Mouse (Mus musculus): ENCODE results near the gene Efna3. TPM values are rescaled to one million over a fixed set of nuclear protein-coding genes. Genes with fewer than 3 reads are reported as not detected.

Efna3 gene
- polyA plus RNA-seq, 1 experiment from 2014 or later: 9.0 TPM

- no peak overlapping the region for H3K9ac ChIP-seq
- no peak overlapping the region for H3K27ac ChIP-seq
- H3K27me3 ChIP-seq (replicated peaks): no peaks in the 10 kb centered on the region
- ATAC-seq: no peak
- H3K9me3 ChIP-seq: no peaks in the 10 kb centered on the region
- 0 out of 2 replicates have a peak, but pooled peaks cover 13% of the 10 kb centered on the region for H3K4me1 ChIP-seq (replicated peaks)
- H3K4me3 ChIP-seq (replicated peaks): no peak overlapping the region
- WGBS: 38% methylated on average over 10 of the region's 10 CpGs
- H3K36me3 ChIP-seq: no peaks in the 10 kb centered on the region
- H3K4me2 ChIP-seq (replicated peaks): no peak overlapping the region
Observed at GRCm38 (mm10) chr3:89291874-89292273, 30.9 kb downstream of the Efna3 start.

- Histone ChIP-seq H3K27ac (no peak overlapping the region), H3K9ac (no peak overlapping the region), H3K9me3 (no peaks in the 10 kb centered on the region), H3K36me3 (no peaks in the 10 kb centered on the region), H3K4me3 (replicated peaks) (no peak overlapping the region), H3K4me1 (replicated peaks) (0 out of 2 replicates have a peak, but pooled peaks cover 10% of the 10 kb centered on the region), H3K4me2 (replicated peaks) (no peak overlapping the region), H3K27me3 (replicated peaks) (no peaks in the 10 kb centered on the region)
- ATAC-seq: no peak
- 29% methylated on average over 7 of the region's 7 CpGs for WGBS
Observed at GRCm38 (mm10) chr3:89288503-89288928, 34.2 kb downstream of the Efna3 start.

GRCm38 (mm10) chr3:89287286-89287685, 35.5 kb downstream of the Efna3 start:
- no peak overlapping the region for H3K27ac ChIP-seq
- H3K27me3 ChIP-seq (replicated peaks): no peaks in the 10 kb centered on the region
- 0 out of 2 replicates have a peak, but pooled peaks cover 9% of the 10 kb centered on the region for H3K4me1 ChIP-seq (replicated peaks)
- no peaks in the 10 kb centered on the region for H3K36me3 ChIP-seq
- ATAC-seq: no peak
- no peaks in the 10 kb centered on the region for H3K9me3 ChIP-seq
- H3K4me3 ChIP-seq (replicated peaks): no peak overlapping the region
- no peak overlapping the region for H3K4me2 ChIP-seq (replicated peaks)
- WGBS: 69% methylated on average over 5 of the region's 5 CpGs
- 0 out of 2 replicates have a peak overlapping the region, but pooled peaks have one; percentile 20 for H3K9ac ChIP-seq

- Histone ChIP-seq H3K9me3 (no peaks in the 10 kb centered on the region), H3K4me2 (replicated peaks) (no peak overlapping the region), H3K27me3 (replicated peaks) (no peaks in the 10 kb centered on the region), H3K4me3 (replicated peaks) (no peak overlapping the region), H3K4me1 (replicated peaks) (peaks cover 21% of the 10 kb centered on the region), H3K9ac (no peak overlapping the region), H3K36me3 (no peaks in the 10 kb centered on the region), H3K27ac (no peak overlapping the region)
- no peak for ATAC-seq
- 53% methylated on average over 2 of the region's 2 CpGs for WGBS
Observed at GRCm38 (mm10) chr3:89285526-89285925, 37.2 kb downstream of the Efna3 start.

GRCm38 (mm10) chr3:89284261-89284660, 38.5 kb downstream of the Efna3 start:
- Histone ChIP-seq H3K4me3 (replicated peaks) (no peak overlapping the region), H3K4me2 (replicated peaks) (no peak overlapping the region), H3K4me1 (replicated peaks) (peaks cover 28% of the 10 kb centered on the region), H3K27ac (no peak overlapping the region), H3K9ac (no peak overlapping the region), H3K9me3 (no peaks in the 10 kb centered on the region), H3K36me3 (no peaks in the 10 kb centered on the region), H3K27me3 (replicated peaks) (no peaks in the 10 kb centered on the region)
- ATAC-seq: no peak
- WGBS: 91% methylated on average over 3 of the region's 3 CpGs

- Histone ChIP-seq H3K9me3 (no peaks in the 10 kb centered on the region), H3K4me3 (replicated peaks) (no peak overlapping the region), H3K4me1 (replicated peaks) (peaks cover 40% of the 10 kb centered on the region), H3K27me3 (replicated peaks) (no peaks in the 10 kb centered on the region), H3K27ac (peak overlapping the region; percentile 93; the same call in 1 of the 2 replicates), H3K4me2 (replicated peaks) (no peak overlapping the region), H3K9ac (0 out of 2 replicates have a peak overlapping the region, but pooled peaks have one; percentile 72), H3K36me3 (no peaks in the 10 kb centered on the region)
- 27% methylated on average over 4 of the region's 4 CpGs for WGBS
- no peak for ATAC-seq
Observed at GRCm38 (mm10) chr3:89282291-89282643, 40.5 kb downstream of the Efna3 start.

GRCm38 (mm10) chr3:89281579-89282290, 41.0 kb downstream of the Efna3 start:
- Histone ChIP-seq H3K4me1 (replicated peaks) (peaks cover 43% of the 10 kb centered on the region), H3K9me3 (no peaks in the 10 kb centered on the region), H3K9ac (0 out of 2 replicates have a peak overlapping the region, but pooled peaks have one; percentile 72), H3K27ac (peak overlapping the region; percentile 93), H3K4me2 (replicated peaks) (peak overlapping the region; percentile 96), H3K36me3 (no peaks in the 10 kb centered on the region), H3K4me3 (replicated peaks) (peak overlapping the region; percentile 55), H3K27me3 (replicated peaks) (no peaks in the 10 kb centered on the region)
- no peak for ATAC-seq
- WGBS: 12% methylated on average over 20 of the region's 20 CpGs

- no peaks in the 10 kb centered on the region for H3K9me3 ChIP-seq
- peaks cover 43% of the 10 kb centered on the region for H3K4me1 ChIP-seq (replicated peaks)
- no peaks in the 10 kb centered on the region for H3K36me3 ChIP-seq
- WGBS: under 1% methylated on average over 52 of the region's 52 CpGs
- ATAC-seq: peak; percentile 85
- H3K4me2 ChIP-seq (replicated peaks): peak within 1 kb of the TSS; percentile 96
- peak within 1 kb of the TSS; percentile 55 for H3K4me3 ChIP-seq (replicated peaks)
- peak within 1 kb of the TSS; percentile 72 for H3K9ac ChIP-seq
- peak within 1 kb of the TSS; percentile 93 for H3K27ac ChIP-seq
- no peaks in the 10 kb centered on the region for H3K27me3 ChIP-seq (replicated peaks)
Observed at GRCm38 (mm10) chr3:89280606-89281511, 41.9 kb downstream of the Efna3 start, which contains the start of gene Efna1. TSS of gene Efna1 (minus strand) at chr3:89281142.

- Histone ChIP-seq H3K9ac (peak overlapping the region; percentile 72), H3K4me1 (replicated peaks) (peaks cover 43% of the 10 kb centered on the region), H3K4me3 (replicated peaks) (peak overlapping the region; percentile 55), H3K36me3 (no peaks in the 10 kb centered on the region), H3K4me2 (replicated peaks) (peak overlapping the region; percentile 96), H3K27me3 (replicated peaks) (no peaks in the 10 kb centered on the region), H3K27ac (peak overlapping the region; percentile 93), H3K9me3 (no peaks in the 10 kb centered on the region)
- WGBS: under 1% methylated on average over 29 of the region's 29 CpGs
- no peak; the same call in 1 of the 2 replicates for ATAC-seq
Observed at GRCm38 (mm10) chr3:89280050-89280605, 42.6 kb downstream of the Efna3 start.

GRCm38 (mm10) chr3:89279153-89279890, 43.4 kb downstream of the Efna3 start:
- peak; percentile 66 for ATAC-seq
- H3K27ac ChIP-seq: peak overlapping the region; percentile 93
- peak overlapping the region; percentile 55 for H3K4me3 ChIP-seq (replicated peaks)
- no peaks in the 10 kb centered on the region for H3K9me3 ChIP-seq
- peak overlapping the region; percentile 72 for H3K9ac ChIP-seq
- no peaks in the 10 kb centered on the region for H3K27me3 ChIP-seq (replicated peaks)
- no peaks in the 10 kb centered on the region for H3K36me3 ChIP-seq
- H3K4me1 ChIP-seq (replicated peaks): peaks cover 43% of the 10 kb centered on the region
- 2% methylated on average over 35 of the region's 35 CpGs for WGBS
- H3K4me2 ChIP-seq (replicated peaks): peak overlapping the region; percentile 96

- H3K9me3 ChIP-seq: no peaks in the 10 kb centered on the region
- H3K27ac ChIP-seq: peak overlapping the region; percentile 93
- H3K4me1 ChIP-seq (replicated peaks): peaks cover 43% of the 10 kb centered on the region
- peak overlapping the region; percentile 55 for H3K4me3 ChIP-seq (replicated peaks)
- H3K4me2 ChIP-seq (replicated peaks): peak overlapping the region; percentile 96
- H3K27me3 ChIP-seq (replicated peaks): no peaks in the 10 kb centered on the region
- no peak for ATAC-seq
- WGBS: 14% methylated on average over 8 of the region's 8 CpGs
- H3K36me3 ChIP-seq: no peaks in the 10 kb centered on the region
- H3K9ac ChIP-seq: peak overlapping the region; percentile 72
Observed at GRCm38 (mm10) chr3:89278643-89279042, 44.1 kb downstream of the Efna3 start.

Measured in intestine, embryonic 15.5 days (tissue).